Mouse (Mus musculus) midbrain, embryonic 13.5 days (tissue): ENCODE results near the gene Polr2b. TPM values are rescaled to one million over a fixed set of nuclear protein-coding genes. Genes with fewer than 3 reads are reported as not detected.

Experiments
- ATAC-seq: fragments of 200-750 bp; cut with Nextera tagmentation; 2 replicates; pipeline ENCODE4 v1.8.0; 2017; ENCODE audit warnings: mild to moderate bottlenecking, moderate TSS enrichment, moderate library complexity
- H3K27ac ChIP-seq: fragments of 300-500 bp; sonication (generic); 2 replicates; pipeline ENCODE4 v1.5.1; 2015; ENCODE audit warnings: inconsistent platforms, mild to moderate bottlenecking, moderate library complexity
- H3K27me3 ChIP-seq: fragments of 300-500 bp; sonication (generic); 2 replicates; pipeline ENCODE4 v1.6.1; 2015; ENCODE audit warnings: mild to moderate bottlenecking, inconsistent platforms
- H3K36me3 ChIP-seq: fragments of 300-500 bp; sonication (generic); 2 replicates; pipeline ENCODE4 v1.6.1; 2015; ENCODE audit warnings: mild to moderate bottlenecking, inconsistent platforms
- H3K4me1 ChIP-seq: fragments of 300-500 bp; sonication (generic); replicated peaks from 2 replicates; pipeline ENCODE4 v1.6.1; 2015; ENCODE audit warnings: inconsistent platforms
- H3K4me2 ChIP-seq: fragments of 300-500 bp; sonication (generic); replicated peaks from 2 replicates; pipeline ENCODE4 v1.6.1; 2015; ENCODE audit warnings: moderate library complexity, mild to moderate bottlenecking, inconsistent platforms
- H3K4me3 ChIP-seq: fragments of 300-500 bp; sonication (generic); replicated peaks from 2 replicates; pipeline ENCODE4 v1.5.1; 2015; ENCODE audit warnings: mild to moderate bottlenecking, inconsistent platforms
- H3K9ac ChIP-seq: fragments of 300-500 bp; sonication (generic); replicated peaks from 2 replicates; pipeline ENCODE4 v1.6.1; 2015; ENCODE audit warnings: mild to moderate bottlenecking, inconsistent platforms
- H3K9me3 ChIP-seq: fragments of 300-500 bp; sonication (generic); 2 replicates; pipeline ENCODE4 v1.6.1; 2016; ENCODE audit warnings: mild to moderate bottlenecking, inconsistent platforms
- WGBS: fragments of 180-500 bp; shearing (Covaris S2); methylation state at CpG from one replicate; pipeline ENCODE4 v1.1.7; 2015; 5-methylcytosine and 5-hydroxymethylcytosine counted together
- polyA plus RNA-seq: library from polyadenylated mRNA; unstranded; fragments of >200 nt; fragmentation: Nextera tagmentation; extraction: Ambion mirVana; gene quantifications from 2 replicates; pipeline ENCODE4 v1.2.1, GENCODE M21; 2015

Gene Polr2b
- 75.7 and 82.2 TPM in 2 replicates for polyA plus RNA-seq

DNA sequence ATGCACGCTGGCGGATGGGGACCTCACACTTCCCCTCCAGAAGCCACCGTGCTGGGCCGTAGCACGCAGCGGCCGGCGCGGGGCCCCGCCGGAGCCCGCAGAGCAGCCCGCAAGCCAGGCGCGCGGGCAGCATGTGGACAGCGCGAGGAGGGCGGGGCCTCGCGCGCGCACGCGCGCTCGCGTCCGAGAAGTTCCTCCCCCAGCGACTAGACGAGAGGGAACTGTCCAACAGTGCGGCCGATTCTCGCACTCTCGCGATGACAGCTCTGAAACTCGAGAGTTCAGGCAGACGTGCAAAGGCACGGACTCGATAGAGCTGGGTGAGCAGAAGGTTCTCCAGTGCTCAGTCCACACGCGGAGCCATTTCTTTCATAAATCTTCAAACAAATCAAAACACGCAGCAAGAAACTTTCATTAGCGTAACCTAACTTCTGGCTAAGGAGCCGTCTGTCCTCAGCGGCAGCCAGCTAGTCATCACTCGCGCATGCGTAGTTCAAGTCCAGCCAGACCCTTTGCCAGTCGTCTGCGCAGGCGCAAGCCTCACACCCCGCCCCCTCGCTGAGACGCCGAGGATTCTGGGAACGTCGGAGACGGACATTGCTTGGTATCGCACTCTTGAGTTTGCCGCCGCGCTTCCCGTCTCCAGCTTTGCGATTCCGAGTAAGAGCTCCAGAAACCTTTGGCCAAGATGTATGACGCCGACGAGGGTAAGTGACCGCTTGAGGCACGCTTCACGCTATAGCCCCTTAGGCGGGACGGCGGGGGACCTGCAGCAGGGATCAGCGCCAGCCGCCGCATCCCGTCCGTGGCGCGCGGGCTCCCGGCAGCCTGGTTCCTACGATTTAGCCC is at the start of gene Polr2b, which contains the start of gene Noa1:
Gene Polr2b (plus strand): TSS at position 224 of the 849 bp plus-strand sequence.
Gene Noa1 (minus strand): TSS at position 161 of the 849 bp plus-strand sequence.
- H3K4me3 ChIP-seq: peak within 1 kb of the TSS; percentile 95
- under 1% methylated on average over 85 of the region's 85 CpGs for WGBS

DNA sequence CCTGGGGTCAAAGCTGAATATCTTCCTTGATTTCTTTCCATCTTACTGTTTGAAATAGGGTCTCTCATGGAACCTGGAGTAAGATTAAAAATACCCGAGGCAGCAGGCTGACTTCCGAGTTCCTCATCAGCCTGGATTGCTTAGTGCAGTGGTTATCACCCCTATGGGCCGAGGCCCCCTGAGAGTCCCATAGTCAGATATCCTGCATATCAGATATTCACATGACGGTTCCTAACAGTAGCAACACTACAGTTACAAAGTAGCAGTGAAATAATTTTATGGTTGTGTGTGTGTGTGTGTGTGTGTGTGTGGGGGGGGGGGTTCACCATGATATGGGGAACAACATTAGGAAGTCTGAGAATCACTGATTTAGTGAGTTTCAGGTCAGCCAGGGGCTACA is 48.8 kb upstream of the Polr2b start:
- Histone ChIP-seq H3K4me1 (peaks cover 11% of the 10 kb centered on the region), H3K4me2 (no peak overlapping the region), H3K9ac (no peak overlapping the region), H3K36me3 (no peaks in the 10 kb centered on the region), H3K27me3 (peaks cover 16% of the 10 kb centered on the region), H3K9me3 (no peaks in the 10 kb centered on the region), H3K4me3 (no peak overlapping the region), H3K27ac (no peak overlapping the region)
- 67% methylated on average over 4 of the region's 4 CpGs for WGBS
- no peak for ATAC-seq

More for the DNA sequence above, at the start of gene Polr2b, which contains the start of gene Noa1:
- Histone ChIP-seq H3K9ac (peak within 1 kb of the TSS; percentile 91), H3K27me3 (no peaks in the 10 kb centered on the region), H3K36me3 (peaks cover 42% of the 10 kb centered on the region), H3K27ac (peak within 1 kb of the TSS; percentile 93), H3K9me3 (no peaks in the 10 kb centered on the region), H3K4me1 (peaks cover 33% of the 10 kb centered on the region), H3K4me2 (peak within 1 kb of the TSS; percentile 100)
- peak; percentile 96 for ATAC-seq

DNA sequence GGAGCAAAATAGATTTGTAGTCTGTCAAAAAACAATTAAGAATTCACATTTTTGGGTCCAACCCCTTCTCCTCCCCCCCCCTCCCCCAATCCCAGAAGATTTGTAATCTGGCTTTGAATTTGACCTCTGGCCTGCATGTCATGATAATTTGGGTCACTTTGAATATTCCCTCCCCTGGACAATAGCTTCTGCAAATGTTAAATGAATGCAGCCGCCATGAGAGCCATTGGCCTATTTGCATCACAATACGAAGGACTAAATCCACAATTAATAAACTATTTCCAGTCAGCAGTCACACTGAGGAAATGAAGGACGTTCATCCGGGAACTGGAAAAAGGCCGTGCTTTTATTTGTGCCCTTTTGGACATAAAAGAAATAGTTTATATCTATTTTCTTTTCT is 47.8 kb upstream of the Polr2b start:
- H3K4me3 ChIP-seq: no peak overlapping the region
- no peak overlapping the region for H3K9ac ChIP-seq
- WGBS: 15% methylated on average over 5 of the region's 5 CpGs
- peaks cover 18% of the 10 kb centered on the region for H3K4me1 ChIP-seq
- no peak overlapping the region for H3K27ac ChIP-seq
- H3K9me3 ChIP-seq: no peaks in the 10 kb centered on the region
- H3K4me2 ChIP-seq: no peak overlapping the region
- no peaks in the 10 kb centered on the region for H3K36me3 ChIP-seq
- H3K27me3 ChIP-seq: peaks cover 21% of the 10 kb centered on the region
- ATAC-seq: no peak

DNA sequence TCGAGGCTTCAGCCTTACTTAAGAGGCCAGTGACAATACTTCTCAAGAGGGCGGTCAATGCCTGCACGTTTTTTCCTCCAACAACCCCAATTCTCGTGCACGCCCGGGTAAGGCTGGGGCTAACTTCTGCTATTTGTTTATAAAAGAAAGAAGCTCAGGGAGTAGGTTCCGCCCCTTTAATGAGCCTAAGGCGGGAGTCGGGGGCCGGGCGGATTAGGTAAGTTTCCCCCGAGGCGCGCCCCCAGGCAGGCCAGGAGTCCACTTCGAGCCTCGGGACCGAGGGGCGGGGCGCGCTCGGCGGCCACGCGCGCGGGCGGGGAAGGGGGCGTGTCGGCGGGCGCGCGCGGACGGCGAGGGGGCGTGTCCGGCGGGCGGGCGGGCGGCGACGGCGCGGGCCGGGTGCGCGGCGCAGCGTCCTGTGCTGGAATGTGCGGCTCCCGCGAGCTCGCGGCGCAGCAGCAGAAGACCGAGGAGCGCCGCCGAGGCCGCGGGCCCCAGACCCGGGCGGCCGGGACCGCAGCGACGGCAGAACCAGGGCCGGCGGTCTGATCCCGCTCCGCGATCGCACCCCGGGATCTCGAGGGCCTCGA is 44.8 kb upstream of the Polr2b start, which contains the start of gene Rest:
Gene Rest (plus strand): TSS at position 411 of the 590 bp plus-strand sequence.
- Histone ChIP-seq H3K4me3 (peak within 1 kb of the TSS; percentile 91), H3K9ac (peak within 1 kb of the TSS; percentile 83), H3K36me3 (peaks cover 15% of the 10 kb centered on the region), H3K27me3 (peaks cover 18% of the 10 kb centered on the region), H3K4me2 (peak within 1 kb of the TSS; percentile 81), H3K27ac (peak within 1 kb of the TSS; percentile 83), H3K4me1 (peaks cover 26% of the 10 kb centered on the region), H3K9me3 (no peaks in the 10 kb centered on the region)
- peak; percentile 89 for ATAC-seq
- WGBS: under 1% methylated on average over 71 of the region's 78 CpGs

DNA sequence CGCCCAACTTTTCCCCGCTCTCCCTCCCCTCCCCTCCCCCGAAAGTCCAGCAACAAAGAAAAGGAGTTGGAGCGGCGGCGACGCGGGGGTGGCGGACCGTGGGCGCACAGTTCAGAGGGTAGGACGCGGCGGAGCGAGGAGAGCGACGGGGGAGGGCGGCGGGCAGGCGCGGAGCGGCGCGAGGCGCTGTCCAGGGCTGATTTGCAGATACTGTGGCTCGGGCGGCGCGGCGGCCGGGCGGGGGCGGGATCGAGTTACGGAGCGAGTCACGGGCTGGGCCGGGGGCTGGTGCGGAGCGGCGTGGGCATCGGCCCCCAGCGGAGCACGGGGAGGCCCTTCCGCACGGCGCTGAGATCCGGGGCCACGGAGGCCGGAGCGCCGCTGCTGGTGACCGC is 44.3 kb upstream of the Polr2b start:
- peaks cover 15% of the 10 kb centered on the region for H3K36me3 ChIP-seq
- peak overlapping the region; percentile 83 for H3K9ac ChIP-seq
- peaks cover 26% of the 10 kb centered on the region for H3K4me1 ChIP-seq
- H3K27ac ChIP-seq: peak overlapping the region; percentile 83
- H3K27me3 ChIP-seq: peaks cover 15% of the 10 kb centered on the region
- WGBS: under 1% methylated on average over 44 of the region's 53 CpGs
- H3K9me3 ChIP-seq: no peaks in the 10 kb centered on the region
- peak overlapping the region; percentile 91 for H3K4me3 ChIP-seq
- peak overlapping the region; percentile 81 for H3K4me2 ChIP-seq
- ATAC-seq: peak; percentile 89

DNA sequence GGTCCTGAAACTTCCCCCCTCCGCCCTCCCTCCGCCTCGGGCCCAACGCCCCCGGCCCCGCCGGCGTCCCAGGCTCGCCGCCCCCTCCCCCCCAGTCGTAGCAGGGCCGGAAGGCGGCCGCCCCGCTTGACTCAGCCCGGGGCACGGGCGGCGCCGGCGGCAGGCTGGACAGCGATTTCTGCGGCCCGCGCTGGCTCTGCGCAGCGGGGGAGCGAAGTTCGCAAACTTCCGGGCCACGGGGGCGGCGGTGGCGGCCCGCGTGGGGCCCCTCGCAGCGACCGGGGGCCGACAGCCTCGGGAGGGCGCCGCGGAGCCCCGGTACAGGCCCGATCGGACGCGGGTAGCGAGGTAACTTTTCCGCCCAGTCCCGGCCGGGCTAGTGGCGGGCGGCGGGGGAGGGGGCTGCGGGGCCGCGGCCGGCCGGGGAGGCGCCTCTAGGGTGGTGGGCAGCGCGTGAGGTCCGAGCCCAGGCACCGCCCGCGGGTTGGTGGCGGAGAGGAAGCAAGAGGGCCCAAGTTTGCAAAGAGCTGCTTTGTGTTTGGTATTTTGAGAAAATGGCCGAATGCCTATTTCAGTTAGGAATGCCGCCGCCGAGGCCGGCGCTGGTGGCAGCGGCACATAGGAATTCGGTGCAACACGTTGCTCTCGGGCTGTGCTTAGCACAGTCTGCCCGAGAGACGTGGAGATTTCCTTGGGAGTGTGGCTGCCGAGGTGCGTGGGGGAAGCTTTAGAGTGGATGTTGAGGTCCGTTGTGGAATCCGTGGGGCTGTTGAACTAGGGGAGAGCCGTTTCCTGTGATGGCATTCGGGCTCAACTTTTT is 43.7 kb upstream of the Polr2b start:
- peaks cover 26% of the 10 kb centered on the region for H3K4me1 ChIP-seq
- ATAC-seq: peak; percentile 66
- peak overlapping the region; percentile 91 for H3K4me3 ChIP-seq
- H3K9me3 ChIP-seq: no peaks in the 10 kb centered on the region
- peaks cover 15% of the 10 kb centered on the region for H3K27me3 ChIP-seq
- peaks cover 16% of the 10 kb centered on the region for H3K36me3 ChIP-seq
- peak overlapping the region; percentile 83 for H3K9ac ChIP-seq
- peak overlapping the region; percentile 83 for H3K27ac ChIP-seq
- peak overlapping the region; percentile 81 for H3K4me2 ChIP-seq
- WGBS: under 1% methylated on average over 74 of the region's 87 CpGs

DNA sequence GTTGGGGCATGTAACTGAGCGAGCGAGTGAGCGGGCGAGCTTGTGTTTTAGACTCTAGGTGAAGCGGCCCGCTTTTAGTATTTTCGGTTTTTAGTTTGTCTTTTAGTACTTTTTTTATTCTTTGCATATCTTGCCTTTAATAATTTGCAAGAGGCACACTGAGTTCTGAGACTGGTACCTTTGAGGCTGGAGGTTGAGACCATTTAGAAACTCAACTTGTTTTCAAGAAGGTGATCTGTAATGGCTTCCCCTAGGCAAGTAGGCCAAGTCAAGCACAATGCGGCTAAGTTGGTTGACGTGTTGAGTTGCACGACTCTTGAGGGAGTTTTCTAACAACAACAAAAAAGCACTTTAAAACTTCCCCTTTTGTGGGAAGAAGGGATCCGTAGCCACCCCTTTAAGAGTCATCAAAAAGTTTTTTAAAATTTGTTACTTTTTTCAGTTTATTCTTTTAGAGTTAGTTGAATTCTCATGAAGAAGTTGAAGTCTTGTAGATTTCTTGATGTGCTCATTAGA is 43.0 kb upstream of the Polr2b start:
- Histone ChIP-seq H3K9me3 (no peaks in the 10 kb centered on the region), H3K27me3 (peaks cover 15% of the 10 kb centered on the region), H3K27ac (no peak overlapping the region), H3K9ac (peak overlapping the region; percentile 83), H3K4me2 (peak overlapping the region; percentile 81), H3K4me3 (peak overlapping the region; percentile 91), H3K36me3 (peaks cover 19% of the 10 kb centered on the region), H3K4me1 (peaks cover 21% of the 10 kb centered on the region)
- ATAC-seq: no peak
- WGBS: 3% methylated on average over 11 of the region's 11 CpGs

DNA sequence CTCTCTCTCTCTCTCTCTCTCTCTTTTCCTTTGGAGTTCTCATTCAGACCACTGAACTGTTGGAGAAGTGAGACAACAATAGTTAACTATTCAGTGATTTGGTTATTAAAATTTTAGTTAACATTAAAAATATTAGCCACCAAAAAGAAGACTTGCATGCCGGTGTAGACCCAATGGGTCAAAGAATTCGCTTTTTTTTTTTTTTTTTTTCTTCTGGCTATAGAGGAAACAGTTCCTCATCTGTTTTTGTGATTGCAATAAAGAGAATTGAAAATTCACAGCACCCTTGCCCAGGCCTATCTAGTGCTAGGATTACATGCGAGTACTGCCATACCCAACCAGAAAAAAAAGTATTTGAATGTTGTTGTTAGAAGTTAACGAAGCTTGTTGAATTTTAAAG is 42.5 kb upstream of the Polr2b start:
- no peak for ATAC-seq
- WGBS: 65% methylated on average over 4 of the region's 4 CpGs
- H3K9ac ChIP-seq: no peak overlapping the region

DNA sequence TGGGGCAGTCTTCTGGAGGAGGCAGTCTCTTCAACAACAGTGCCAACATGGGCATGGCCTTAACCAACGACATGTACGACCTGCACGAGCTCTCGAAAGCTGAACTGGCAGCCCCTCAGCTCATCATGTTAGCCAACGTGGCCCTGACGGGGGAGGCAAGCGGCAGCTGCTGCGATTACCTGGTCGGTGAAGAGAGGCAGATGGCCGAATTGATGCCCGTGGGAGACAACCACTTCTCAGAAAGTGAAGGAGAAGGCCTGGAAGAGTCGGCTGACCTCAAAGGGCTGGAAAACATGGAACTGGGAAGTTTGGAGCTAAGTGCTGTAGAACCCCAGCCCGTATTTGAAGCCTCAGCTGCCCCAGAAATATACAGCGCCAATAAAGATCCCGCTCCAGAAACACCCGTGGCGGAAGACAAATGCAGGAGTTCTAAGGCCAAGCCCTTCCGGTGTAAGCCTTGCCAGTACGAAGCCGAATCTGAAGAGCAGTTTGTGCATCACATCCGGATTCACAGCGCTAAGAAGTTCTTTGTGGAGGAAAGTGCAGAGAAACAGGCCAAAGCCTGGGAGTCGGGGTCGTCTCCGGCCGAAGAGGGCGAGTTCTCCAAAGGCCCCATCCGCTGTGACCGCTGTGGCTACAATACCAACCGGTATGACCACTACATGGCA is 41.9 kb upstream of the Polr2b start:
- no peak for ATAC-seq
- peaks cover 15% of the 10 kb centered on the region for H3K27me3 ChIP-seq
- no peak overlapping the region; the same call in 1 of the 2 replicates for H3K4me2 ChIP-seq
- peaks cover 24% of the 10 kb centered on the region for H3K36me3 ChIP-seq
- WGBS: 96% methylated on average over 30 of the region's 30 CpGs
- no peak overlapping the region for H3K27ac ChIP-seq
- H3K4me1 ChIP-seq: peaks cover 16% of the 10 kb centered on the region
- H3K9me3 ChIP-seq: no peaks in the 10 kb centered on the region
- H3K9ac ChIP-seq: no peak overlapping the region
- no peak overlapping the region for H3K4me3 ChIP-seq

More for the DNA sequence above, 42.5 kb upstream of the Polr2b start:
- Histone ChIP-seq H3K27ac (no peak overlapping the region), H3K4me3 (peak overlapping the region; percentile 91), H3K4me2 (peak overlapping the region; percentile 81), H3K36me3 (peaks cover 19% of the 10 kb centered on the region), H3K9me3 (no peaks in the 10 kb centered on the region), H3K4me1 (peaks cover 16% of the 10 kb centered on the region), H3K27me3 (peaks cover 15% of the 10 kb centered on the region)

DNA sequence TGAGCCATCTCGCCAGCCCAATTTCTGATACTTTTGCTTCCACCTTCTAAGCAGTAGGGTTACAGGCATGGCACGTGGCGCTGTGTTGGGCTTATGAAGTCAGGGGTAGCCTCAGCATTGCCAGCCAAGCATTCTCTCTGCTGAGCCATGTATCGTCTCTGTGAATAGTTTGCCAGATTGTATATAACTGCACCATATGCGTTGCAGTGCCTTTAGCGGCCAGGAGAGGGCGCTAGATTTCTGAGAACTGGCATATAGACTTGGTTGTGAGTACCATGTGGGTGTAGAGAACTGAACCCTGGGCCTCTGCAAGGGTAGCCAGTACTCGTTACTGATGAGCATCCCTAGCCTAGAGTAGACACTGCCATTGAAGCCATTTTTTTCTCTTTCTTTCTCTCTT is 40.5 kb upstream of the Polr2b start:
- Histone ChIP-seq H3K27ac (no peak overlapping the region), H3K4me3 (no peak overlapping the region), H3K9me3 (no peaks in the 10 kb centered on the region), H3K4me1 (peaks cover 16% of the 10 kb centered on the region), H3K36me3 (peaks cover 30% of the 10 kb centered on the region), H3K27me3 (peaks cover 7% of the 10 kb centered on the region), H3K4me2 (no peak overlapping the region), H3K9ac (no peak overlapping the region)
- 76% methylated on average over 8 of the region's 8 CpGs for WGBS
- ATAC-seq: no peak

DNA sequence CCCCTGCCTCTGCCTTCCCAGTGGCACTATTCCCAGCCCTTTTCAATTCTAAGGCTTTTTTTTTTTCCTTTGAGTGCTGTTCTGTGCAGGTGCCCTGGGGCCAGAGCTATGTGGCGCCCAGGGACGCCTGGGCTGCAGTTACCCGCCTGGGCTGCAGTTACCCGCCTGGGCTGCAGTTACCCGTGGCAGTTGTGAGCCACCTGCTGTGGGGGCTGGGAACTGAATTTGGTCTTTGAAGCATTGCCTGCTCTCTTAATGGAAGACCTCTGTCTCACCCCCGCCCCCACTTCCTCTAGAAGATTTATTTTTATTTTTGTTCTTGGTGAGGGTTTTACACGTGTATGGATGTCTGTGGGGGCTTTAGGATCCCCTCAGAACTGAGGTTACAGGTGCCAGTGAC is 36.8 kb upstream of the Polr2b start:
- 85% methylated on average over 7 of the region's 7 CpGs for WGBS
- no peaks in the 10 kb centered on the region for H3K27me3 ChIP-seq
- H3K36me3 ChIP-seq: peaks cover 53% of the 10 kb centered on the region
- no peak overlapping the region for H3K9ac ChIP-seq
- H3K9me3 ChIP-seq: no peaks in the 10 kb centered on the region
- no peak overlapping the region for H3K4me3 ChIP-seq
- H3K27ac ChIP-seq: no peak overlapping the region
- no peaks in the 10 kb centered on the region; the same call in 1 of the 2 replicates for H3K4me1 ChIP-seq
- no peak for ATAC-seq
- no peak overlapping the region for H3K4me2 ChIP-seq
